Mouse (Mus musculus) heart, embryonic 15.5 days (tissue): ENCODE data around the gene B4galt7. TPM values are rescaled to one million over a fixed set of nuclear protein-coding genes. Genes with fewer than 3 reads are reported as not detected.
"Not testable (repeated sequence)": the region's sequence is repeated elsewhere in the genome, so short reads cannot be mapped to it uniquely, and the experiment has no call there.

Source experiments
- ATAC-seq: fragments of 200-750 bp; cut with Nextera tagmentation; replicated peaks from 2 replicates; pipeline ENCODE4 v1.8.0; 2017; ENCODE audit warnings: low read depth, moderate TSS enrichment; ENCODE audit not compliant: insufficient number of reproducible peaks, insufficient read depth, low FRiP score
- H3K27ac ChIP-seq: fragments of 300-500 bp; sonication (generic); 2 replicates; pipeline ENCODE4 v1.5.1; 2015; ENCODE audit warnings: mild to moderate bottlenecking, inconsistent platforms
- H3K27me3 ChIP-seq: fragments of 300-500 bp; sonication (generic); 2 replicates; pipeline ENCODE4 v1.6.1; 2015; ENCODE audit warnings: inconsistent platforms
- H3K36me3 ChIP-seq: fragments of 300-500 bp; sonication (generic); 2 replicates; pipeline ENCODE4 v1.6.1; 2015; ENCODE audit warnings: mild to moderate bottlenecking, inconsistent platforms
- H3K4me1 ChIP-seq: fragments of 300-500 bp; sonication (generic); replicated peaks from 2 replicates; pipeline ENCODE4 v1.6.1; 2015; ENCODE audit warnings: inconsistent platforms
- H3K4me2 ChIP-seq: fragments of 300-500 bp; sonication (generic); 2 replicates; pipeline ENCODE4 v1.6.1; 2015; ENCODE audit warnings: inconsistent platforms, mild to moderate bottlenecking, moderate library complexity
- H3K4me3 ChIP-seq: fragments of 300-500 bp; sonication (generic); 2 replicates; pipeline ENCODE4 v1.5.1; 2015; ENCODE audit warnings: mild to moderate bottlenecking, inconsistent platforms
- H3K9ac ChIP-seq: fragments of 300-500 bp; sonication (generic); 2 replicates; pipeline ENCODE4 v1.6.1; 2015; ENCODE audit warnings: mild to moderate bottlenecking, inconsistent platforms
- H3K9me3 ChIP-seq: fragments of 300-500 bp; sonication (generic); replicated peaks from 2 replicates; pipeline ENCODE4 v1.6.1; 2016; ENCODE audit warnings: inconsistent platforms
- WGBS: fragments of 180-500 bp; shearing (Covaris S2); methylation state at CpG from one replicate; pipeline ENCODE4 v1.1.7; 2015; ENCODE audit warnings: mixed read lengths; 5-methylcytosine and 5-hydroxymethylcytosine counted together
- polyA plus RNA-seq: library from polyadenylated mRNA; unstranded; fragments of >200 nt; fragmentation: Nextera tagmentation; extraction: Ambion mirVana; gene quantifications from 2 replicates; pipeline ENCODE4 v1.2.1, GENCODE M21; 2015

Gene B4galt7
- polyA plus RNA-seq = 16.5 and 23.4 TPM in 2 replicates

DNA sequence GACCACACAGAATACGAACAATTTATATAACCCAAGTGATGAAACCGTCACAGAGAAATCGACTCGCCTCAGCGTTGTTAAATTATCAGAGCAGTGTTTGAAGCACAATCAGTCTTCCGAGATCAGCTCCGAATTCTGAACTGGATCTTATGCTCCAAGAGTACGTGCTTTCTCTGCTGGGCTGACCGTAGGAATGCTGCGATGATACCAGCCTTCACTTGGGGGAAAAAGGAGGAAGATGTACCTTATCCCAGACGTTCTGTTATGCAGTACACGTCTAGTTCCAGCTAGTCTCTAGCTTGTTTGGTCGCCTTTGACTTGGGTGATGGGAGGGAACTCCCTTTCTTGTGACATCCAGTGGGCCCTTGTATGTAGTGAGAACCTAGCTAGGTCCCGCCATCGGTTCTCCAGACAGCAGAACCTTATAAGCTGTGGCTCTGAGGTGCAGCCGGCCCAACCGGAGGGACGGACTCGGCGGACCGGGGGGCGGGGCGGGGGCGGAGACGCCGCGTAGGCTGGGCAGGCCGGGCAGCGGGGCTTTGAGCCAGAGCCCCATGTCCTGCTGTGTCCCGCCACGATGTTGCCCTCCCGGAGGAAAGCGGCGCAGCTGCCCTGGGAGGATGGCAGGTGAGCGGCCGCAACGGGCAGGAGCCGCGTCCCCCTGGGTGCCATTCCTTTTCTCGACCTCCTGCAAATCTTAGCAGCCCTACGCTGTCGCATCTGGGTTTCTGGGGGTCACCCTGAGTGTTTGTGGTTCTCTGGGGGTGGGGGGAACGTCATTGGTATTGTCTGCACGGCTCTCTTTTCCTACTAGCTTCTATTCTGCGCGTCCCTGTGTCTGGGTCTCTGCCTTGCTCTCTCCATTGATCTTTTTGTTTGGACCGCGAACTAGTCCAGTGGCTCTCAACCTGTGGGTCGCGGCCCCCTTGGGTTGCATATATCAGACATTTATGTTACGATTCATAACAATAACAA, at the start of gene B4galt7:
B4galt7 (plus strand) TSS at position 331 of the 975 bp plus-strand sequence.
- Histone ChIP-seq H3K9me3 (no peaks in the 10 kb centered on the region), H3K4me2 (peak within 1 kb of the TSS; percentile 86), H3K36me3 (peaks cover 37% of the 10 kb centered on the region), H3K27me3 (no peaks in the 10 kb centered on the region), H3K4me3 (peak within 1 kb of the TSS; percentile 92), H3K27ac (peak within 1 kb of the TSS; percentile 63), H3K9ac (peak within 1 kb of the TSS; percentile 90), H3K4me1 (peaks cover 12% of the 10 kb centered on the region)
- ATAC-seq = peak; percentile 88
- WGBS = 6% methylated on average over 51 of the region's 51 CpGs

DNA sequence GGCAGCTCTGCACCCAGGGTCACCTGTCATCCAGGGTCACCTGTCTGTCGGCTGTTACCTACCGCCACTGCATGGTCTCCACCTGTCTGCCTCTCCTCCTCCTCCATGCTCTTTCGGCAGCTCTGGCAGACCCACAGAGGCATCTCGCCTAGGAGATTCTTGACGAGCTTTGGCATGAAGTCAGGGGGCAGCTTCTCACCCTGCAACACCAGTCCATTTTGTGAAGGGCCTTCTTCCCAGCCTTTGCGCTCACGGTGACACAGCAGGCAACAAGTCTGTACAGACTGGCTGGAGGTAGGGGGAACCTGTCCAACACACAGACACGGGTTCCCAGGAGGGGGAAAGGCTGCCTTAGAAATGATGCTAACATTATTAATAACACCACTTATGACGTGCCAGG, 43.8 kb upstream of the B4galt7 start:
- Histone ChIP-seq H3K27me3 (no peaks in the 10 kb centered on the region), H3K36me3 (peaks cover 31% of the 10 kb centered on the region; the same call in 1 of the 2 replicates), H3K9me3 (no peaks in the 10 kb centered on the region), H3K4me2 (no peak overlapping the region), H3K4me1 (no peaks in the 10 kb centered on the region), H3K4me3 (no peak overlapping the region), H3K27ac (no peak overlapping the region), H3K9ac (no peak overlapping the region)
- 87% methylated on average over 9 of the region's 9 CpGs for WGBS
- ATAC-seq = no peak

DNA sequence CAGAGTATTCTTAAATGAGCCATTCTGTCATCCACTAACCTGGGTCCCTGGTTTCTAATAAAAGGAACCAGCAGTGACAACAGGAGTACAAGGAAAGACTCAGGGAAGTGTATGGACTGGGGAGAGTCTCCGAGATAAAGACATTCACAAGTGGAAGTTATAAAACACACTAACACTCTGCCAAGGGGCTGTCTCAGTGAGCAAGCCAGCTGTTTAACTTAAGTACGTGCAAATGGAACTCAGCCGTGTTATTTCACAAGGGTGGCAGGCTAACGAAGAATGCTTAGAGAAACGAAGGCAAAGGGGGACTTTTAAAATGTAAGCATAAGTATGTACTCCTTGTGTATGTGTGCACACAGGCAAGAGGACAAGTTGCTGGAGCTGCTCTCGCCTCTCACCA, 42.2 kb upstream of the B4galt7 start:
- Histone ChIP-seq H3K9me3 (no peaks in the 10 kb centered on the region), H3K9ac (no peak overlapping the region), H3K4me3 (no peak overlapping the region), H3K4me2 (no peak overlapping the region), H3K36me3 (peaks cover 23% of the 10 kb centered on the region; the same call in 1 of the 2 replicates), H3K27me3 (no peaks in the 10 kb centered on the region), H3K4me1 (no peaks in the 10 kb centered on the region), H3K27ac (no peak overlapping the region)
- no peak for ATAC-seq
- 80% methylated on average over 6 of the region's 6 CpGs for WGBS

DNA sequence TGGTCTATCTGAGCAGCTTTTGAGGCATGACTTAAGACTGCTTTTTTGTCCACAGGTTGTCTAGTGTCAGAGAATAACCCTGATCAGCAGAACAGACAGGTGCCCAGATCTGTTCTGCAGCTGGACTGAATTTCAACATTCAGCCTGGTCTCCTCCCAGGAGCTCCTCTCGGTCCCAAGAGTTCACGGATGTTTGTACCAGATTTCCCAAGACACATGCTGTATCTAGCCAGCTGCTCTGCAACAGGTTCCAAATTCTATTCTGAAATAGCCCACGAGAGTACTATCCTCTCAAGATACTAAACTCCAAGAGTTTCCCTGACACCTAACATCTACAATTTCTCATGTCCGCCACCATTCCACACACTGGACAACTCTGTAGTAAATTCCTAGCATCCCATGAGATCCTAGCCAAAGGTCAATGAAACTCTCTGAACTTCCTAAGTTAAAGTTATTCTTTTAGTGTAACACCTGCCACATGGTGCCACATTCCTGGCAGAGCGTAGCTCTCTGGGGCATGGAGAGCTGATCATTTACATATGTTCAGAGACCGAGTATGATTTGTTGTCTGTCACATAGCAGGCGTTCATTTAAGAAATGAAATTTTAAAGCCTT, 36.3 kb upstream of the B4galt7 start:
- ATAC-seq = no peak

DNA sequence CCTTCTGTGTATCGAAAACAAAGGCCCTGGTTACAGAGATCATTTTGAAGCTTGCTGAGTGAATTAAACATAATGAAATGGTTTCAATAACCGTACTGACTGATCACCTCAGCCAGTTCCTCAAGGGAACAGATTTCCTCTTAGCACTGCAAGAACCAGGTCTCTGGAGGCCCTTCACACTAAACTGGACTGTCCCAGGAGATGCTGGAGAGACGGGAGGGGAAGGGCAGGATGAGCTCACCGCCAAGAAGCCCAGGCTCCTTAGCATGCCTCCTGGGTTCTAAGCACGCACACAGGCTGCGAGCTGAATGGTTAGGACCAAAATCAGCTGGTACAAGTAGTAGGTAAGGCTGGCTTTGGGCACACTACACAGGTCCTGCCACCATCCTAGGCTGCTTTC, 32.7 kb upstream of the B4galt7 start:
- no peak for ATAC-seq
- H3K27me3 ChIP-seq = no peaks in the 10 kb centered on the region
- no peak overlapping the region for H3K27ac ChIP-seq
- H3K36me3 ChIP-seq = 0 out of 2 replicates have a peak, but pooled peaks cover 5% of the 10 kb centered on the region
- H3K9me3 ChIP-seq = no peaks in the 10 kb centered on the region
- no peak overlapping the region for H3K4me2 ChIP-seq
- H3K4me1 ChIP-seq = peaks cover 16% of the 10 kb centered on the region
- no peak overlapping the region for H3K9ac ChIP-seq
- no peak overlapping the region for H3K4me3 ChIP-seq
- WGBS = 81% methylated on average over 6 of the region's 6 CpGs

More for the DNA sequence above, 36.3 kb upstream of the B4galt7 start:
- Histone ChIP-seq H3K27ac (no peak overlapping the region), H3K4me2 (no peak overlapping the region), H3K9me3 (no peaks in the 10 kb centered on the region), H3K27me3 (no peaks in the 10 kb centered on the region), H3K4me1 (no peaks in the 10 kb centered on the region), H3K4me3 (no peak overlapping the region), H3K36me3 (0 out of 2 replicates have a peak, but pooled peaks cover 3% of the 10 kb centered on the region), H3K9ac (no peak overlapping the region)
- 83% methylated on average over 7 of the region's 7 CpGs for WGBS

DNA sequence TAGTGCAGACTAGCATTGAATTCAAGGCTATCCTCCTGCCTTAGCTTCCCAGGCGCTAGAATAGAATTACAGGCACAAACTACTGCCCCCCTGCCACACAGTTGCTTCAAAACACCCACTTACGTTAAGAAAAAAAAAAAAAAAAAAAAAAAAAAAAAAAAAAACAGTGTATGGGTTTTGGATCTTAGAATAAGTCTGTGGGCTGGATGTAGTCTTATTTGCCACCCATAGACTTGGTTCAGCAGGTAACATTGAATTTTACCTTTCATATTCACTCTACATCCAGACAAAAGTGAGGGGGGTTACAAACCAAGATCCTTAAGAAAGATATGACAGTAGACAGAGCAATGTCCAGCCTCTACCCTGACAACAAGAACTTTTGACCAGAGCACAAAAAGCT, 31.7 kb upstream of the B4galt7 start:
- Histone ChIP-seq H3K9ac (no peak overlapping the region), H3K4me3 (no peak overlapping the region), H3K4me1 (peaks cover 16% of the 10 kb centered on the region), H3K36me3 (0 out of 2 replicates have a peak, but pooled peaks cover 5% of the 10 kb centered on the region), H3K9me3 (no peaks in the 10 kb centered on the region), H3K27ac (no peak overlapping the region), H3K4me2 (no peak overlapping the region), H3K27me3 (no peaks in the 10 kb centered on the region)
- WGBS = 85% methylated on average over 2 of the region's 2 CpGs
- ATAC-seq = no peak

DNA sequence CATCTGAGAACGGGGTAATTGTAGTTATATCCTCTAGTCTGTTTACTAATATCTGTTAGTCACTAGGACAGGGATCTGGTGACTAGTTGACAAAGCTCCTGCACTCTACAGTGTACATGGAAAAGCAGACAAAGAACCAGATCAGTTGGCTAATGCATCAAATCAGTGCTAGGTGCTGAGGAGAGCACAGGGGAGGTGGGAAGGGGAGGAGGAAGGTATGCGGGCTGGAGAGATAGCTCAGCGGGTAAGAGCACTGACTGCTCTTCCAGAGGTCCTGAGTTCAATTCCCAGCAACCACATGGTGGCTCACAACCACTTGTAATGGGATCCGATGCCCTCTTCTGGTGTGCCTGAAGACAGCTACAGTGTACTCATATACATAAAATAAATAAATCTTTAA, 31.2 kb upstream of the B4galt7 start:
- H3K4me2 ChIP-seq, H3K36me3 ChIP-seq, H3K9me3 ChIP-seq, H3K9ac ChIP-seq, H3K27ac ChIP-seq, H3K27me3 ChIP-seq, H3K4me3 ChIP-seq, ATAC-seq: not testable (repeated sequence)
- WGBS = 84% methylated on average over 4 of the region's 4 CpGs
- H3K4me1 ChIP-seq = peaks cover 16% of the 10 kb centered on the region

DNA sequence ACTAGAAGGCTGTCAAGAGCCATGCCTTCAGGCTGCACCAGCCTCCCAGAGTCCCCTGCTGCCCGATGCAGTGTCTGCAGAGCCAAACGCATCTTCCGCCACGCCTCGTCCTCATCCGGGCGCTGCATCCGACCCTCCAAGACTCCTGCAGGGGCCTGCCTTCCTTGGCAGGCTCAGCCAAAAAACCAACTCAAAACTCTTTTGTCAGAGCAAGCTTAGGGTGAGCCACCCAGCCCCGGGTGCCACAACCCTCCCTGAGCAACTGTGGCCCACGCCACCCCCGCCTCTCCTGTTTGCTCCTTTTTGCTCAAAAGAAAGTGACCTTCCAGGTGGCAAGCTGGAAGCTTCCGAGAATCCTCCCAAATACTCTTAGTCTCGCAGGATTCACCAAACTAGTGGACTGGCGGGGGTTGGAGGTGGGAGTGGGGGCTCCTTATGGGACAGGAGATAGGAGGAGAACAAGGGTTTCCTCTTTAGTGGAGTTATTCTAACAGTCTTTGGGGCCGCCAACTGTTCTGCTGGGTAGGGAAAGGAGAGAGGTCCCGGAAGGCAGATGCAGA, 29.9 kb upstream of the B4galt7 start:
- no peak for ATAC-seq
- Histone ChIP-seq H3K4me3 (peak overlapping the region; percentile 93), H3K9me3 (no peaks in the 10 kb centered on the region), H3K27me3 (no peaks in the 10 kb centered on the region), H3K27ac (peak overlapping the region; percentile 84), H3K36me3 (0 out of 2 replicates have a peak, but pooled peaks cover 5% of the 10 kb centered on the region), H3K4me2 (peak overlapping the region; percentile 83), H3K4me1 (peaks cover 16% of the 10 kb centered on the region), H3K9ac (peak overlapping the region; percentile 96)
- WGBS = 12% methylated on average over 16 of the region's 16 CpGs

DNA sequence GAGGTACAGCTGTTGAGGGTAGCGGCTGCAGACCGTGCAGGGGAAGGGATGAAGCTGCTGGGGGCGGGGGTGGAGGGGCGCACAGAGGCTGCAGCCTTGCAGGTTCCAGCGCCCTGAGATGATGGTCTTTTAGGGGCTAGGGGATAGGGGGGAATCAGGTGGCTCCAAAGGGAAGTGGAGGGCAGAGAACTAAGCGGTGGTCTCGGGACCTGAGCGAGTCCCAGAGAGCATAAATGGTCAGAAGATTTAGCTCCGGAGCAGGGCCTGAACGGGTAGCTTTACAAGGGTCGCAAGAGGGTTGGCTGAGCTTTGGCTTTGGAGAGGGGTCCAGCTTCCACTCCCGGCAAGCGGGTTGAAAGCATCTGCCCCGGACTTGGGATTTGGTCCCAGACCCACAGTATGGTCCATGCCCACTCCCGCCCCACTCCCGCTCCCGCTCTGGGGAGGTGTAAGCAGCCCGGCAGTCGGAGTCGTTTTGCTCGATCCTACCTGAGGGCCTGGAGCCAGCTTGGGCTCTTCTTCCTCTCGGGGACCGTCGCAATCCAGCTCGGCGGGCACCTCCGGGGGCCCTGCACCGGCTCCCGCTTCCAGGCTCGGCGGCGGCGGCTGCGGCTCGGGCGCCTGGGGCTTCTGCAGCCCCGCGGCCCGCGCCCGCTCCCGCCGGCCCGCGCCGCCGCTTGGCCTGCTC, 29.3 kb upstream of the B4galt7 start:
- peak overlapping the region; percentile 96 for H3K9ac ChIP-seq
- WGBS = under 1% methylated on average over 47 of the region's 47 CpGs

DNA sequence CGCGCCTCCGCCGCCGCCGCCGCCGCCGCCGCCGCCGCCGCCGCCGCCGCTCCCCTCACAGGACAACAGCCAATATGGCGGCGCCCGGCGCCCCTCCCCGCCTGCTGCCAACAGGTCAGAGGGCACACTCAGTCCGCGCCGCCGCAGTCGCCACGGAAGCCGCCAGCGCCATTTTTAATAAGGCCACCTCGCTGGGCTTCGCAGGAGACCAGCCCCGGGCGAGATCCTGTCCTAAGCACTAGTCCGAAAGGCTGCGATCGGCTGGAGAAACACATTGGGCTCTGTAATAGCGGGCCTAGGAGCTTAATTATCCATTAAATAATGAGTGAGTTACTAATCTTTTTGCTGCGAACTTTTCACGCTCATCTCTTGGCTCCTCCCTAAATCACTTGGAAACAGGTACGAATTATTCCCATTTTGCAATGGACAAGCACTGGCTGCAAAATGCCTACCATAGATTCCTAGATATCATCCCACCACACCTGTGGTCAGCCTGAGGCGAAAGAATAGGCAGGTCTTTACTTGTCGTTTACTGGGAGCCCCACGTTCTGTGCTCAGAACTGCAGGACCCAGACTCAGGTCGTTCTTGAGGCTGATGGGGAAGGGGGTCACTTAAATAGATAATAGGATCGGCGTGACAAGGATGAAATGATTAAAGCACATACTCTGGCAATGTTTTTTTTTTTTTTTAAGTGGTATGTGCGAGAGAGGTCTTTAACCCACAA, 28.5 kb upstream of the B4galt7 start, which contains the start of gene Fam193b:
Fam193b (minus strand) TSS at position 94 of the 725 bp plus-strand sequence.
- H3K27me3 ChIP-seq = no peaks in the 10 kb centered on the region
- peak within 1 kb of the TSS; percentile 83 for H3K4me2 ChIP-seq
- peak; percentile 93 for ATAC-seq
- H3K27ac ChIP-seq = peak within 1 kb of the TSS; percentile 84
- 3% methylated on average over 35 of the region's 47 CpGs for WGBS
- peak within 1 kb of the TSS; percentile 96 for H3K9ac ChIP-seq
- H3K36me3 ChIP-seq = 0 out of 2 replicates have a peak, but pooled peaks cover 5% of the 10 kb centered on the region
- peak within 1 kb of the TSS; percentile 93 for H3K4me3 ChIP-seq
- H3K4me1 ChIP-seq = peaks cover 16% of the 10 kb centered on the region
- no peaks in the 10 kb centered on the region for H3K9me3 ChIP-seq

More for the DNA sequence above, 29.3 kb upstream of the B4galt7 start:
- Histone ChIP-seq H3K36me3 (0 out of 2 replicates have a peak, but pooled peaks cover 5% of the 10 kb centered on the region), H3K9me3 (no peaks in the 10 kb centered on the region), H3K27ac (peak overlapping the region; percentile 84), H3K4me3 (peak overlapping the region; percentile 93), H3K27me3 (no peaks in the 10 kb centered on the region), H3K4me1 (peaks cover 16% of the 10 kb centered on the region), H3K4me2 (peak overlapping the region; percentile 83)
- peak; percentile 69 for ATAC-seq
